Mouse (Mus musculus): Measurements from ENCODE around the gene Zfhx3. TPM values are rescaled to one million over a fixed set of nuclear protein-coding genes. Genes with fewer than 3 reads are reported as not detected.

Gene Zfhx3
- polyA plus RNA-seq, 1 experiment = 6.6 TPM

GRCm38 (mm10) chr8:108317532-108318093 is 375.2 kb downstream of the Zfhx3 start:
- Histone ChIP-seq H3K4me3 (replicated peaks; ENCODE audit: control insufficient read depth, low read depth, low read length) (no peak overlapping the region), H3K27ac (ENCODE audit: control insufficient read depth, insufficient read depth, low read depth, low read length, poor library complexity) (no peak overlapping the region), H3K4me1 (ENCODE audit: control insufficient read depth, insufficient read depth, low read length) (no peaks in the 10 kb centered on the region)
- no peak for TF ChIP-seq CTCF (IDR thresholded peaks at IDR 0.05; ENCODE audit: control insufficient read depth, insufficient read depth, low read length)
- TF ChIP-seq POLR2A (IDR thresholded peaks at IDR 0.05; ENCODE audit: borderline replicate concordance, control insufficient read depth, low read depth, low read length) = no peak
- 35% methylated on average over 4 of the region's 4 CpGs for WGBS

GRCm38 (mm10) chr8:108327711-108328110 is 385.3 kb downstream of the Zfhx3 start:
- no peaks in the 10 kb centered on the region for H3K4me1 ChIP-seq (ENCODE audit: control insufficient read depth, insufficient read depth, low read length)
- H3K27ac ChIP-seq (ENCODE audit: control insufficient read depth, insufficient read depth, low read depth, low read length, poor library complexity) = no peak overlapping the region
- TF ChIP-seq POLR2A (IDR thresholded peaks at IDR 0.05; ENCODE audit: borderline replicate concordance, control insufficient read depth, low read depth, low read length) (no peak), CTCF (IDR thresholded peaks at IDR 0.05; ENCODE audit: control insufficient read depth, insufficient read depth, low read length) (no peak)
- 69% methylated on average over 2 of the region's 2 CpGs for WGBS
- no peak overlapping the region for H3K4me3 ChIP-seq (replicated peaks; ENCODE audit: control insufficient read depth, low read depth, low read length)

DNA sequence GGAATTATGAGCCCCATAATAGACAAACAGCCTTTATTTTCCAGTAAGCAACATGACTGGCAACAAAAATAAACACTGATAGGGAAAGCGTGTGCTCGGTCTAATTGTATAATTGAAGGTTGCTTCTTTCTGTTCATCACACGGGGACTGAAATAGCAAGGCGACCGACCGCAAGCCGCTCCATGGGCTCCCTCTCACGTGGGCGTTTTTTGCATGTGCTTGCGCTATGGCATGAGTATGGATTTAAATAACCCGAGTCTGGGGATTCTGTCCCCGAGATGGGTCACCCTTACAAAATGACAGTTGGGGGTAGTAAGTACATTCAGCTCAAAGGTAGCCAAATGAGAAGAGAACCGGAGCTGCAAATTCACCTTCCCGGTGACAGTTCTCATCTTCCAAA is 405.9 kb downstream of the Zfhx3 start:
- Histone ChIP-seq H3K27ac (ENCODE audit: control insufficient read depth, insufficient read depth, low read depth, low read length, poor library complexity) (no peak overlapping the region), H3K4me3 (replicated peaks; ENCODE audit: control insufficient read depth, low read depth, low read length) (no peak overlapping the region), H3K4me1 (ENCODE audit: control insufficient read depth, insufficient read depth, low read length) (no peaks in the 10 kb centered on the region)
- 81% methylated on average over 14 of the region's 14 CpGs for WGBS
- TF ChIP-seq POLR2A (IDR thresholded peaks at IDR 0.05; ENCODE audit: borderline replicate concordance, control insufficient read depth, low read depth, low read length) (no peak), CTCF (IDR thresholded peaks at IDR 0.05; ENCODE audit: control insufficient read depth, insufficient read depth, low read length) (no peak)

DNA sequence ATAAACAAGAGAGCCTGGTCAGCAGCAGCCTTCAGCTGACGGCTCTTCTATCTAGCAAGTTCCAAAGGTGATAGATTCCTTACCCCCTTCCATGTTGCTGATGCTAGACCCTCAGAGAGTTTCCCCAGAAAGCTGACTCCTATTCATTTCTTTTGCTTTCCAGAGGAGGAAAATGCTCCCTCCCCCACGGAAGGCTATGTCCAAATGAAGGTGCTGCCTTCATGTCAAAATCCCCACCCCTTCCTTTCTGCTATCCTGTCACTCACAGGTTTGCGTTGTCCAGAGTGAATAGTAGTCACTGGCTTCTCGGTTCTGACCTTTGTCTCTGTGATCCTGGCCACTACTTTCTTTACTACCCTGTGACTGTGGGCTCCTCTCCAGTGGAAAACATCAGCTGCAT is 406.3 kb downstream of the Zfhx3 start:
- H3K4me3 ChIP-seq (replicated peaks; ENCODE audit: control insufficient read depth, low read depth, low read length) = no peak overlapping the region
- H3K4me1 ChIP-seq (ENCODE audit: control insufficient read depth, insufficient read depth, low read length) = no peaks in the 10 kb centered on the region
- WGBS = 65% methylated on average over 4 of the region's 4 CpGs
- H3K27ac ChIP-seq (ENCODE audit: control insufficient read depth, insufficient read depth, low read depth, low read length, poor library complexity) = no peak overlapping the region
- TF ChIP-seq POLR2A (IDR thresholded peaks at IDR 0.05; ENCODE audit: borderline replicate concordance, control insufficient read depth, low read depth, low read length) (no peak), CTCF (IDR thresholded peaks at IDR 0.05; ENCODE audit: control insufficient read depth, insufficient read depth, low read length) (no peak)

- TF ChIP-seq POLR2A (IDR thresholded peaks at IDR 0.05; ENCODE audit: borderline replicate concordance, control insufficient read depth, low read depth, low read length) (no peak), CTCF (IDR thresholded peaks at IDR 0.05; ENCODE audit: control insufficient read depth, insufficient read depth, low read length) (no peak)
- WGBS = 74% methylated on average over 10 of the region's 10 CpGs
- H3K27ac ChIP-seq (ENCODE audit: control insufficient read depth, insufficient read depth, low read depth, low read length, poor library complexity) = no peak overlapping the region
- no peaks in the 10 kb centered on the region for H3K4me1 ChIP-seq (ENCODE audit: control insufficient read depth, insufficient read depth, low read length)
- no peak overlapping the region for H3K4me3 ChIP-seq (replicated peaks; ENCODE audit: control insufficient read depth, low read depth, low read length)
Measured at GRCm38 (mm10) chr8:108355119-108355777, 412.8 kb downstream of the Zfhx3 start.

DNA sequence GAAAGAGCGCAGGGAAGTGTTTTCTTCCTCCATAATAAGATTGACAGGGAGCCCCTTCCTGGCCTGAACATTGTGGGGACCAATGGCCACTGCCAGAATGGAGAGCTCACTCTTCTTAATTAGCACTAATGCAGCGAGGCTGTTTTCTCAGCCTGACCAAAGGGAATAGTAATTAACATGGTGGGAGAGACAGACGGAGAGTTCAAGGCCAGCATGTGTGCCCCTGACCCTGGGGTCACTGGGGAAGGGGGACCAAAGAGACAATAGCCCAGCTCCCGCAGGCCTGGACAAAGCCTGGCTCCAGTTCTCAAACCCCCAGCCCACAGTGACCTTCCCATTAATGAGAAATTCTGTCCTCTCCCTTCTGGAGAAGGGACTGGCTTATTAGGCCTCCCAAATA is 419.0 kb downstream of the Zfhx3 start:
- no peaks in the 10 kb centered on the region for H3K4me1 ChIP-seq (ENCODE audit: control insufficient read depth, insufficient read depth, low read length)
- WGBS = 79% methylated on average over 4 of the region's 4 CpGs
- no peak overlapping the region for H3K27ac ChIP-seq (ENCODE audit: control insufficient read depth, insufficient read depth, low read depth, low read length, poor library complexity)
- TF ChIP-seq POLR2A (IDR thresholded peaks at IDR 0.05; ENCODE audit: borderline replicate concordance, control insufficient read depth, low read depth, low read length) (no peak), CTCF (IDR thresholded peaks at IDR 0.05; ENCODE audit: control insufficient read depth, insufficient read depth, low read length) (no peak)
- H3K4me3 ChIP-seq (replicated peaks; ENCODE audit: control insufficient read depth, low read depth, low read length) = no peak overlapping the region

GRCm38 (mm10) chr8:108362421-108362820 is 420.0 kb downstream of the Zfhx3 start:
- 80% methylated on average over 9 of the region's 9 CpGs for WGBS
- no peak overlapping the region for H3K4me3 ChIP-seq (replicated peaks; ENCODE audit: control insufficient read depth, low read depth, low read length)
- H3K27ac ChIP-seq (ENCODE audit: control insufficient read depth, insufficient read depth, low read depth, low read length, poor library complexity) = no peak overlapping the region

DNA sequence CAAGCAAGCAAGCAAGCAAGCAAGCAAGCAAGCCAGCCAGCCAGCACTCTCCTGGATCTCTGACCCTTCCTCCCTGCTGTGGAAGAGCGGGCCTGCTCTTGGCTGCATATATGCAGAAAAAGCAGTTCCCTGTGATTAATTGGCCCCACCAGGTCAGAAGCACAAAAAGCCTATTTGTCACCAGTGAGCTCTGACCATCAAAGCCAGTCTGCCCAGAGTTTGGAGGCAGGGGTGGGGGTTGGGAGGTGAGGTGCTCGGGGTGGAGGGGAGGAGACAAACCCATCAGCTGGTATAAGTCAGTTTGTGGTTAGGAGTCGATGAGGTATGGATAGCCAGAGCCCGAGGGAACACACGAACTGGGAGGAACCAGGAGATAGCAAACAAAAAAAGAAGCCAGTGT is 421.0 kb downstream of the Zfhx3 start:
- Histone ChIP-seq H3K27ac (ENCODE audit: control insufficient read depth, insufficient read depth, low read depth, low read length, poor library complexity) (no peak overlapping the region), H3K4me1 (ENCODE audit: control insufficient read depth, insufficient read depth, low read length) (no peaks in the 10 kb centered on the region), H3K4me3 (replicated peaks; ENCODE audit: control insufficient read depth, low read depth, low read length) (no peak overlapping the region)
- TF ChIP-seq POLR2A (IDR thresholded peaks at IDR 0.05; ENCODE audit: borderline replicate concordance, control insufficient read depth, low read depth, low read length) = no peak
- TF ChIP-seq CTCF (IDR thresholded peaks at IDR 0.05; ENCODE audit: control insufficient read depth, insufficient read depth, low read length) = no peak
- WGBS = 31% methylated on average over 5 of the region's 5 CpGs

More at GRCm38 (mm10) chr8:108362421-108362820, 420.0 kb downstream of the Zfhx3 start:
- H3K4me1 ChIP-seq (ENCODE audit: control insufficient read depth, insufficient read depth, low read length) = no peaks in the 10 kb centered on the region
- TF ChIP-seq CTCF (IDR thresholded peaks at IDR 0.05; ENCODE audit: control insufficient read depth, insufficient read depth, low read length) (no peak), POLR2A (IDR thresholded peaks at IDR 0.05; ENCODE audit: borderline replicate concordance, control insufficient read depth, low read depth, low read length) (no peak)
